Comparison of ENCODE assay signal across 23 mouse cellular contexts in genomic region chr13:63141275-63141674, GRCm38 (mm10).
DNase-seq lines count a peak whose midpoint lies in the region; ATAC-seq and TF ChIP-seq lines count a peak whose summit lies in the region.
"Had no signal": no experiment of that assay in that cellular context is flagged by ENCODE, and none has a peak within 500 bp of the region (broad histone marks: within the 10 kb centered on the region; RNA-seq: fewer than 3 reads in every experiment).

No protein-coding gene starts in this region.

- intact Hi-C loops in heart, postnatal 36 days (cut with DNase I): no loop called here

- peak; percentile 0 for DNase-seq in heart, adult 8-10 months (ENCODE audit: low spot score)
- no peak for DNase-seq in heart, postnatal 36 days
- peak; percentile 39 for DNase-seq in CD4-positive, CD25-positive, alpha-beta regulatory T cell, adult 2 months (ENCODE audit: low read depth, low spot score)
- DNase-seq in limb, embryonic 14.5 days (ENCODE audit: low spot score): no peak
- no peak for DNase-seq in lung, postnatal 25 days (ENCODE audit: low spot score)
- no peak for DNase-seq in urinary bladder, postnatal 14 days (ENCODE audit: low spot score)
- DNase-seq: adrenal gland, postnatal 10 days; cerebellum, postnatal 25 days; gastrocnemius, postnatal 14 days; kidney, adult 8-10 months; kidney, postnatal 14 days; liver, postnatal 0 days; lung, postnatal 10 days; midbrain, embryonic 14.5 days; right cerebral cortex, postnatal 14 days; spleen, adult 18-20 months; thymus, postnatal 4 days had no signal

- H3K9ac ChIP-seq in limb, embryonic 14.5 days (ENCODE audit: low read depth, low read length, severe bottlenecking): no peak overlapping the region
- H3K9ac ChIP-seq: liver, postnatal 0 days; neural tube, embryonic 15.5 days had no signal

- H3K4me3 ChIP-seq in bone marrow macrophage, adult 2 months (ENCODE audit: insufficient read depth, low read length): no peak overlapping the region
- H3K4me3 ChIP-seq in limb, embryonic 14.5 days (replicated peaks; ENCODE audit: low read length): no peak overlapping the region
- H3K4me3 ChIP-seq: hindbrain, embryonic 10.5 days; megakaryocyte, embryonic 14.5 days; neural tube, embryonic 15.5 days had no signal

- no peaks in the 10 kb centered on the region for H3K27me3 ChIP-seq in limb, embryonic 14.5 days (ENCODE audit: control insufficient read depth, insufficient read depth, low read length)
- H3K27me3 ChIP-seq: megakaryocyte, embryonic 14.5 days; neural tube, embryonic 15.5 days had no signal

- no peak for TF ChIP-seq CTCF in bone marrow macrophage, adult 2 months (IDR thresholded peaks at IDR 0.05; ENCODE audit: low read depth, low read length)

- TF ChIP-seq POLR2A in bone marrow macrophage, adult 2 months (IDR thresholded peaks at IDR 0.05; ENCODE audit: borderline replicate concordance, low read depth, low read length): no peak
- no peak for TF ChIP-seq POLR2A in limb, embryonic 14.5 days (IDR thresholded peaks at IDR 0.05; ENCODE audit: borderline replicate concordance, extremely low read depth, insufficient read depth, insufficient read length)

- H3K9me3 ChIP-seq in limb, embryonic 14.5 days (ENCODE audit: control insufficient read depth, low read length): no peaks in the 10 kb centered on the region
- H3K9me3 ChIP-seq: hindbrain, embryonic 10.5 days; megakaryocyte, embryonic 14.5 days; neural tube, embryonic 15.5 days had no signal

- H3K27ac ChIP-seq in bone marrow macrophage, adult 2 months (ENCODE audit: insufficient read depth, low read depth, low read length): peak overlapping the region; percentile 98
- H3K27ac ChIP-seq in limb, embryonic 14.5 days (replicated peaks; ENCODE audit: low read depth, low read length): peak overlapping the region; percentile 93
- H3K27ac ChIP-seq: hindbrain, embryonic 10.5 days; hindbrain, postnatal 0 days; neural tube, embryonic 15.5 days had no signal

- no peak overlapping the region for H3K4me2 ChIP-seq in limb, embryonic 14.5 days (replicated peaks; ENCODE audit: low read depth, low read length, severe bottlenecking)
- H3K4me2 ChIP-seq: neural tube, embryonic 15.5 days had no signal

- no peaks in the 10 kb centered on the region for H3K36me3 ChIP-seq in limb, embryonic 14.5 days (ENCODE audit: control insufficient read depth, insufficient read depth, low read length)
- H3K36me3 ChIP-seq: hindbrain, embryonic 10.5 days; neural tube, embryonic 15.5 days had no signal

- peaks cover 45% of the 10 kb centered on the region for H3K4me1 ChIP-seq in bone marrow macrophage, adult 2 months (ENCODE audit: control insufficient read depth, insufficient read depth, low read length)
- peaks cover 12% of the 10 kb centered on the region for H3K4me1 ChIP-seq in limb, embryonic 14.5 days (ENCODE audit: control insufficient read depth, insufficient read depth, low read length)
- H3K4me1 ChIP-seq: neural tube, embryonic 15.5 days had no signal

- ATAC-seq in limb, embryonic 14.5 days (ENCODE audit: low FRiP score, low read depth): no peak
- ATAC-seq: forebrain, embryonic 14.5 days; hindbrain, postnatal 0 days; liver, postnatal 0 days had no signal

Comparison
In these comparisons a context has a peak if more than half of its experiments do, and no peak if none do; other contexts are left out.
1. DNase-seq: peak in heart, adult 8-10 months (single experiment) and CD4-positive, CD25-positive, alpha-beta regulatory T cell, adult 2 months (single experiment); none in heart, postnatal 36 days (0 of 2), limb, embryonic 14.5 days (single experiment), lung, postnatal 25 days (single experiment) and urinary bladder, postnatal 14 days (single experiment).